Mouse (Mus musculus) G1E (cell line): ENCODE results near the gene Prkar1b.

Source experiments
- CTCF ChIP-seq: IDR thresholded peaks from 2 replicates; pipeline ENCODE4 v1.5.1; 2012; ENCODE audit warnings: low read depth, low read length, inconsistent platforms, mixed read lengths
- POLR2AphosphoS5 ChIP-seq: IDR thresholded peaks from 2 replicates; pipeline ENCODE4 v1.6.1; 2012; ENCODE audit warnings: low read depth, low read length, inconsistent platforms; ENCODE audit not compliant: insufficient replicate concordance
- TAL1 ChIP-seq: conservative IDR thresholded peaks from 2 replicates; pipeline ENCODE4 v1.6.1; 2012; ENCODE audit warnings: low read depth, low read length, inconsistent platforms, mixed read lengths

- TF ChIP-seq CTCF (no peak), TAL1 (no peak), POLR2AphosphoS5 (no peak)
Observed at GRCm38 (mm10) chr5:138994786-138995720, 154.7 kb downstream of the Prkar1b start.
